Mouse (Mus musculus) embryonic fibroblast, embryonic 13.5 days (primary cell): ENCODE data around the gene Ttc25.

Source experiments
- CTCF ChIP-seq: IDR thresholded peaks from 2 replicates; pipeline ENCODE4 v1.5.1; 2011; ENCODE audit warnings: mild to moderate bottlenecking, control low read depth, low read length, moderate library complexity, borderline replicate concordance; ENCODE audit not compliant: insufficient read depth
- POLR2A ChIP-seq: IDR thresholded peaks from 2 replicates; pipeline ENCODE4 v1.6.1; 2011; ENCODE audit warnings: low read depth, mild to moderate bottlenecking, control low read depth, low read length, moderate library complexity

GRCm38 (mm10) chr11:100574188-100574587, 28.8 kb downstream of the Ttc25 start:
- TF ChIP-seq POLR2A (no peak), CTCF (no peak)
